Mouse (Mus musculus) kidney, embryonic 16.5 days (tissue): Measurements from ENCODE around the gene Cds1. TPM values are rescaled to one million over a fixed set of nuclear protein-coding genes. Genes with fewer than 3 reads are reported as not detected.
"Not testable (repeated sequence)": the region's sequence is repeated elsewhere in the genome, so short reads cannot be mapped to it uniquely, and the experiment has no call there.

Source experiments
- ATAC-seq: fragments of 200-750 bp; cut with Nextera tagmentation; 2 replicates; pipeline ENCODE4 v1.8.0; 2017; ENCODE audit warnings: moderate TSS enrichment; ENCODE audit not compliant: low FRiP score, low TSS enrichment
- H3K27ac ChIP-seq: fragments of 300-500 bp; sonication (generic); 2 replicates; pipeline ENCODE4 v1.5.1; 2014; ENCODE audit warnings: low read length
- H3K27me3 ChIP-seq: fragments of 300-500 bp; sonication (generic); 2 replicates; pipeline ENCODE4 v1.6.1; 2014; ENCODE audit warnings: low read length, control low read depth, mixed read lengths; ENCODE audit not compliant: insufficient read depth
- H3K36me3 ChIP-seq: fragments of 300-500 bp; sonication (generic); 2 replicates; pipeline ENCODE4 v1.6.1; 2014; ENCODE audit warnings: low read length, control low read depth, mixed read lengths; ENCODE audit not compliant: insufficient read depth
- H3K4me1 ChIP-seq: fragments of 300-500 bp; sonication (generic); 2 replicates; pipeline ENCODE4 v1.6.1; 2014; ENCODE audit warnings: low read length, control low read depth, mixed read lengths; ENCODE audit not compliant: insufficient read depth
- H3K4me2 ChIP-seq: fragments of 300-500 bp; sonication (generic); replicated peaks from 2 replicates; pipeline ENCODE4 v1.6.1; 2014; ENCODE audit warnings: low read depth, low read length
- H3K4me3 ChIP-seq: fragments of 300-500 bp; sonication (generic); 2 replicates; pipeline ENCODE4 v1.5.1; 2014; ENCODE audit warnings: mild to moderate bottlenecking, low read length
- H3K9ac ChIP-seq: fragments of 300-500 bp; sonication (generic); replicated peaks from 2 replicates; pipeline ENCODE4 v1.6.1; 2014; ENCODE audit warnings: low read length
- H3K9me3 ChIP-seq: fragments of 300-500 bp; sonication (generic); 2 replicates; pipeline ENCODE4 v1.6.1; 2016; ENCODE audit warnings: low read length, control low read depth
- WGBS: fragments of 180-500 bp; shearing (Covaris S2); extraction: QIAGEN DNeasy Blood & Tissue Kit; methylation state at CpG from one replicate; pipeline ENCODE4 v1.1.7; 2014; 5-methylcytosine and 5-hydroxymethylcytosine counted together
- polyA plus RNA-seq: library from polyadenylated mRNA; unstranded; fragments of >200 nt; fragmentation: Nextera tagmentation; extraction: Ambion mirVana; gene quantifications from 2 replicates; pipeline ENCODE4 v1.2.1, GENCODE M21; 2015

Cds1 gene
- polyA plus RNA-seq, 1 experiment from 2014 or later, result 15.8 TPM

DNA sequence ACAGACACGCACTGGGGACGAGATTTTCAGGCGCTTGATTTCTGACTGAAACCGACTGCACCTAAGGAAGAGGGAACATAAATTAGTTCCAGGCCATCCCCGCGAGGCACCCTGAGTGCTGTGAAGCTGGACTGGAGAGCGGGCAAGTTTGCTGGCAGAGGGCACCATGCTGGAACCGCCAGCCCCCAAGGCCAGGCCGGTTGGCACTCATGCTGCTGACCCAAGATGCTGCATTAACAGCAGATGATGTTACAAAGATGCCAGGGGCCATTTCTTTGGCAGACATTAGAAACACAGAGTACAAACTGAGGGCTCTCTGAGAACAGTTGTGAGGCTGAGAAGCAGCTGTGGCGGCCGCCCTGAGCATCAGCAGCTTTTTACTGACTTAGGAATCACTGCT lies 71.3 kb downstream of the Cds1 start:
- Histone ChIP-seq H3K27me3 (no peaks in the 10 kb centered on the region), H3K4me3 (no peak overlapping the region), H3K4me1 (no peaks in the 10 kb centered on the region), H3K9me3 (no peaks in the 10 kb centered on the region), H3K9ac (no peak overlapping the region), H3K27ac (no peak overlapping the region), H3K4me2 (no peak overlapping the region), H3K36me3 (peaks cover 69% of the 10 kb centered on the region)
- no peak for ATAC-seq
- 86% methylated on average over 11 of the region's 11 CpGs for WGBS

- H3K36me3 ChIP-seq, result peaks cover 78% of the 10 kb centered on the region
- not testable (repeated sequence) for H3K9me3 ChIP-seq
Observed at GRCm38 (mm10) chr5:101837605-101838004, 72.7 kb downstream of the Cds1 start.

DNA sequence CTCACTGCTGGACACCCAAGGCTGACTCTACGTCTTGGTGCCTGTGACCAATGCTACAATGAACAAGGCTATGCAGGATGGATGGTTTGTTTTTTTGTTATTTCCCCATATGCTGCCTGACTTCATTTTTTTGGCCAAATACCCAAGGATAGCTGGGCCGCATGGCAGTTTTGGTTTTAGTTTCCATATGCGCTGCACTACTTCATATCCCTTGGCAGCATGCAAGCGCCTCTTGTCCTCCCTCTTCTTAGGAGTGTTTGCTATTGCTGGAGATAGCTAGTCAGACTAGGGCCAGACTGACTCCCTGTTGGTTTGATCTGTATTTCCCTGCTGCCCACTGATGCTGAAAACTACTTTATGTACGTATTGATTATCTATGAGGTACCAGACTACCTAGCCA lies 75.5 kb downstream of the Cds1 start:
- Histone ChIP-seq H3K27ac (no peak overlapping the region), H3K9ac (no peak overlapping the region), H3K9me3 (no peaks in the 10 kb centered on the region), H3K36me3 (peaks cover 91% of the 10 kb centered on the region), H3K4me1 (no peaks in the 10 kb centered on the region), H3K27me3 (no peaks in the 10 kb centered on the region), H3K4me3 (no peak overlapping the region), H3K4me2 (no peak overlapping the region)
- ATAC-seq, result no peak
- 95% methylated on average over 5 of the region's 5 CpGs for WGBS

More at GRCm38 (mm10) chr5:101837605-101838004, 72.7 kb downstream of the Cds1 start:
- 96% methylated on average over 2 of the region's 2 CpGs for WGBS
- H3K27me3 ChIP-seq, H3K9ac ChIP-seq, H3K4me1 ChIP-seq, H3K4me2 ChIP-seq, ATAC-seq, H3K27ac ChIP-seq, H3K4me3 ChIP-seq: not testable (repeated sequence)

- no peak overlapping the region for H3K4me3 ChIP-seq
- no peaks in the 10 kb centered on the region for H3K4me1 ChIP-seq
- H3K27me3 ChIP-seq, result no peaks in the 10 kb centered on the region
- no peak overlapping the region for H3K27ac ChIP-seq
- no peak; the same call in 1 of the 2 replicates for ATAC-seq
- H3K9me3 ChIP-seq, result no peaks in the 10 kb centered on the region
- WGBS, result 96% methylated on average over 13 of the region's 14 CpGs
- H3K4me2 ChIP-seq, result no peak overlapping the region
- no peak overlapping the region for H3K9ac ChIP-seq
- H3K36me3 ChIP-seq, result peaks cover 97% of the 10 kb centered on the region
Observed at GRCm38 (mm10) chr5:101845011-101845410, 80.1 kb downstream of the Cds1 start.

GRCm38 (mm10) chr5:101845930-101846329 lies 81.0 kb downstream of the Cds1 start:
- Histone ChIP-seq H3K9ac (no peak overlapping the region), H3K4me2 (no peak overlapping the region), H3K36me3 (peaks cover 96% of the 10 kb centered on the region), H3K9me3 (no peaks in the 10 kb centered on the region), H3K27ac (no peak overlapping the region), H3K4me1 (no peaks in the 10 kb centered on the region), H3K4me3 (no peak overlapping the region), H3K27me3 (no peaks in the 10 kb centered on the region)
- 91% methylated on average over 8 of the region's 8 CpGs for WGBS
- no peak for ATAC-seq

- no peaks in the 10 kb centered on the region for H3K4me1 ChIP-seq
- no peak overlapping the region for H3K27ac ChIP-seq
- ATAC-seq, result no peak
- no peak overlapping the region for H3K4me2 ChIP-seq
- H3K9me3 ChIP-seq, result no peaks in the 10 kb centered on the region
- H3K27me3 ChIP-seq, result no peaks in the 10 kb centered on the region
- no peak overlapping the region for H3K4me3 ChIP-seq
- 88% methylated on average over 7 of the region's 7 CpGs for WGBS
- H3K36me3 ChIP-seq, result peaks cover 96% of the 10 kb centered on the region
- no peak overlapping the region for H3K9ac ChIP-seq
Observed at GRCm38 (mm10) chr5:101847323-101847722, 82.4 kb downstream of the Cds1 start.

GRCm38 (mm10) chr5:101847762-101848161 lies 82.8 kb downstream of the Cds1 start:
- Histone ChIP-seq H3K9ac (no peak overlapping the region), H3K9me3 (no peaks in the 10 kb centered on the region), H3K27ac (no peak overlapping the region), H3K27me3 (no peaks in the 10 kb centered on the region), H3K4me3 (no peak overlapping the region), H3K4me1 (no peaks in the 10 kb centered on the region), H3K4me2 (no peak overlapping the region), H3K36me3 (peaks cover 96% of the 10 kb centered on the region)
- no peak for ATAC-seq
- WGBS, result 54% methylated on average over 4 of the region's 4 CpGs

DNA sequence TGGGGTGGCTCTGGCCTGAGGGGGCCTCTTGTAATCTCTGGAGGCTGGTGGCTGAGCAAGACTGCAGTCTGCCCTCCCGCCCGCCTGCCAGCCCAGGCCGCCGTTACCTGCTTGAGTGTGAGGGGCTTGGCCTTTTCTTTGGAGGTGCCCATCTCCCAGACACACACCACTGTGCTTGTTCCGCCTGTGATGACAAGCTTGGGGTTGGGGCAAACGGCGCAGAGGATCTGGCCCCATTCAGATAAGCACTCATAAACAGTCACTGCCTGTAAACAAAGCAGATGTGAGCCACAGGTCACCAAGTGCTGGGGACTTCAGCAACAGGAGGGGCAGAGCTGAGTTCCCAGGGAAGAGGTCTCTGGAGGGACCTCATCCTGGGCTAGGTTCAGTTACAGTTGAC lies 86.2 kb downstream of the Cds1 start:
- ATAC-seq, result no peak
- H3K9me3 ChIP-seq, result no peaks in the 10 kb centered on the region
- no peak overlapping the region for H3K4me3 ChIP-seq
- WGBS, result 91% methylated on average over 7 of the region's 7 CpGs
- H3K36me3 ChIP-seq, result peaks cover 94% of the 10 kb centered on the region
- H3K27ac ChIP-seq, result no peak overlapping the region
- no peak overlapping the region for H3K9ac ChIP-seq
- H3K27me3 ChIP-seq, result no peaks in the 10 kb centered on the region
- no peak overlapping the region for H3K4me2 ChIP-seq
- no peaks in the 10 kb centered on the region for H3K4me1 ChIP-seq

DNA sequence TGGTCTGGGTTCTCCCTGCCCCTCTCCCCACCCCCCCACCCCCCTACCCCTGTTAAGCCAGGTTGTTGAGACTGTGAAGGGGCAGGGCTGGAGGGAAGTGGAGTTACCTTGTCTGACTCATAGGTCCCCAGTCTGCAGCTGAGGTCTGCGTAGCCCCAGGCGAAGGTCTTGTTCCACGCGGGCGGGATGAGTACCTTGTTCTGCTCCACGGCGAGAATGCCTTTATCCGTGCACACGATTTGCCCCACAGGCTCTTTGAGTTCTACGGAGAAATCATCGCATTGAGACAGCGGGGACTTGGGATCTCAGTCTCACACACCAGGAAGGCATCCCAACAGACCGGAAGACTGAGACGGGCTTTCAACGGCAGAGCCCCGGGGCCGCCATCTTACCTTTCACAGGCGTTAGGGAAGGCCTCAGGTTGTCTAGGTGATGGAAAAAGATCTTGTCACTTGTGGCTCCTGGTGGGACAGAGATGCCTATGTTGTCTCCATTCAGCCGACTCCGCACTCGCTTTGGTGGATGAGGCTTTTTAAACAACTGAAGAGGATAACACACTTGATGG lies 87.3 kb downstream of the Cds1 start:
- 94% methylated on average over 21 of the region's 21 CpGs for WGBS
- Histone ChIP-seq H3K36me3 (peaks cover 87% of the 10 kb centered on the region), H3K9me3 (no peaks in the 10 kb centered on the region), H3K4me3 (no peak overlapping the region), H3K4me1 (no peaks in the 10 kb centered on the region), H3K4me2 (no peak overlapping the region), H3K27ac (no peak overlapping the region), H3K27me3 (no peaks in the 10 kb centered on the region), H3K9ac (no peak overlapping the region)
- ATAC-seq, result no peak

GRCm38 (mm10) chr5:101854100-101854499 lies 89.2 kb downstream of the Cds1 start:
- H3K9ac ChIP-seq, result no peak overlapping the region
- WGBS, result 91% methylated on average over 11 of the region's 11 CpGs
- no peak overlapping the region for H3K4me2 ChIP-seq
- peaks cover 11% of the 10 kb centered on the region for H3K4me1 ChIP-seq
- H3K4me3 ChIP-seq, result no peak overlapping the region
- H3K27ac ChIP-seq, result no peak overlapping the region
- no peak for ATAC-seq
- H3K36me3 ChIP-seq, result peaks cover 76% of the 10 kb centered on the region
- H3K27me3 ChIP-seq, result no peaks in the 10 kb centered on the region
- H3K9me3 ChIP-seq, result no peaks in the 10 kb centered on the region
